Mouse (Mus musculus) CH12.LX (cell line): ENCODE results near the gene Cpxm1. TPM values are rescaled to one million over a fixed set of nuclear protein-coding genes. Genes with fewer than 3 reads are reported as not detected.

Source experiments
- DNase-seq: peaks from one replicate; pipeline ENCODE4 v3.0.0-alpha.2; 2013; ENCODE audit errors: extremely low read depth
- H3K27ac ChIP-seq: 2 replicates; pipeline ENCODE4 v1.5.1; 2012; ENCODE audit warnings: low read depth, mild to moderate bottlenecking, control low read depth, moderate library complexity; ENCODE audit not compliant: insufficient read depth
- H3K27me3 ChIP-seq: replicated peaks from 2 replicates; pipeline ENCODE3; 2012; ENCODE audit warnings: inconsistent platforms
- H3K36me3 ChIP-seq, 2 experiments: replicated peaks in 1 of 2; 2 replicates each; pipeline versions ENCODE3 to v1.6.1; 2012; ENCODE audit warnings: inconsistent platforms in 1 of 2, low read length in 1 of 2, mild to moderate bottlenecking in 1 of 2, mixed read lengths in 1 of 2, moderate library complexity in 1 of 2; ENCODE audit not compliant: control insufficient read depth in 1 of 2, insufficient read depth in 1 of 2
- H3K4me1 ChIP-seq, 2 experiments: 2 replicates each; pipeline ENCODE4 v1.6.1; 2012; ENCODE audit warnings: inconsistent platforms in 1 of 2, moderate library complexity in 1 of 2; ENCODE audit not compliant: insufficient read depth in 2 of 2, control insufficient read depth in 1 of 2
- H3K4me2 ChIP-seq: 2 replicates; pipeline ENCODE4 v1.6.1; 2012; ENCODE audit warnings: low read depth, mild to moderate bottlenecking, control low read depth; ENCODE audit not compliant: poor library complexity, insufficient read depth, severe bottlenecking
- H3K4me3 ChIP-seq, 3 experiments: fragments of 150-350 bp in 1 of 3; sonication (generic) in 1 of 3; replicated peaks in 1 of 3; 2 replicates each; pipeline versions ENCODE3 to v1.5.1; 2011 to 2012; ENCODE audit warnings: low read depth in 2 of 3, low read length in 2 of 3, mild to moderate bottlenecking in 2 of 3, moderate library complexity in 2 of 3, control low read depth in 1 of 3, improper control_type of control experiment in 1 of 3, inconsistent platforms in 1 of 3, mixed read lengths in 1 of 3; ENCODE audit not compliant: poor library complexity in 1 of 3
- H3K79me2 ChIP-seq: replicated peaks from 2 replicates; pipeline ENCODE4 v1.6.1; 2012; ENCODE audit warnings: mild to moderate bottlenecking, moderate library complexity; ENCODE audit not compliant: control insufficient read depth, poor library complexity, insufficient read depth, severe bottlenecking; ENCODE audit errors: extremely low read depth
- H3K9ac ChIP-seq: 2 replicates; pipeline ENCODE4 v1.6.1; 2012; ENCODE audit warnings: low read depth, mild to moderate bottlenecking, control low read depth, moderate library complexity; ENCODE audit not compliant: insufficient read depth
- H3K9me3 ChIP-seq: replicated peaks from 2 replicates; pipeline ENCODE3; 2012; ENCODE audit warnings: low read length, inconsistent platforms, mixed read lengths
- BHLHE40 ChIP-seq: IDR thresholded peaks from 2 replicates; pipeline ENCODE4 v1.6.1; 2011; ENCODE audit warnings: mild to moderate bottlenecking, low read depth, low read length, improper control_type of control experiment
- CHD2 ChIP-seq: IDR thresholded peaks from 2 replicates; pipeline ENCODE4 v1.6.1; 2011; ENCODE audit warnings: low read length, improper control_type of control experiment
- CTCF ChIP-seq, 2 experiments: IDR thresholded peaks in 1 of 2; conservative IDR thresholded peaks in 1 of 2; 2 replicates each; pipeline ENCODE4 v1.5.1; 2011 to 2012; ENCODE audit warnings: low read depth in 2 of 2, low read length in 2 of 2, improper control_type of control experiment in 1 of 2, inconsistent platforms in 1 of 2, mild to moderate bottlenecking in 1 of 2, moderate library complexity in 1 of 2
- E2F4 ChIP-seq: IDR thresholded peaks from 2 replicates; pipeline ENCODE4 v1.6.1; 2011; ENCODE audit warnings: low read depth, low read length, improper control_type of control experiment; ENCODE audit not compliant: insufficient replicate concordance
- GABPA ChIP-seq: IDR thresholded peaks from 2 replicates; pipeline ENCODE4 v1.6.1; 2012; ENCODE audit warnings: low read depth, low read length, improper control_type of control experiment, inconsistent platforms; ENCODE audit not compliant: insufficient replicate concordance
- IRF4 ChIP-seq: IDR thresholded peaks from 2 replicates; pipeline ENCODE4 v1.6.1; 2014; ENCODE audit warnings: low read depth, mild to moderate bottlenecking, inconsistent platforms, low read length, improper control_type of control experiment
- JUN ChIP-seq: IDR thresholded peaks from 2 replicates; pipeline ENCODE4 v1.6.1; 2011; ENCODE audit warnings: low read depth, mild to moderate bottlenecking, low read length, improper control_type of control experiment, moderate library complexity; ENCODE audit not compliant: insufficient read depth
- JUND ChIP-seq: conservative IDR thresholded peaks from 2 replicates; pipeline ENCODE4 v1.6.1; 2011; ENCODE audit warnings: low read depth, low read length, improper control_type of control experiment
- KAT2A ChIP-seq: IDR thresholded peaks from 2 replicates; pipeline ENCODE4 v1.6.1; 2012; ENCODE audit warnings: low read length, improper control_type of control experiment, inconsistent platforms; ENCODE audit not compliant: insufficient replicate concordance
- MAFK ChIP-seq: IDR thresholded peaks from 2 replicates; pipeline ENCODE4 v1.6.1; 2011; ENCODE audit warnings: low read length, improper control_type of control experiment; ENCODE audit not compliant: insufficient replicate concordance
- MAX ChIP-seq: IDR thresholded peaks from 2 replicates; pipeline ENCODE4 v1.6.1; 2011; ENCODE audit warnings: low read length, improper control_type of control experiment
- MAZ ChIP-seq: IDR thresholded peaks from 2 replicates; pipeline ENCODE4 v1.6.1; 2012; ENCODE audit warnings: low read depth, mild to moderate bottlenecking, inconsistent platforms, low read length, improper control_type of control experiment, moderate library complexity
- MEF2A ChIP-seq: IDR thresholded peaks from 2 replicates; pipeline ENCODE4 v1.6.1; 2014; ENCODE audit warnings: low read depth, mild to moderate bottlenecking, inconsistent platforms, low read length, improper control_type of control experiment, borderline replicate concordance
- MXI1 ChIP-seq: IDR thresholded peaks from 2 replicates; pipeline ENCODE4 v1.6.1; 2011; ENCODE audit warnings: mild to moderate bottlenecking, low read depth, low read length, improper control_type of control experiment
- MYC ChIP-seq: IDR thresholded peaks from 2 replicates; pipeline ENCODE4 v1.6.1; 2011; ENCODE audit warnings: low read depth, mild to moderate bottlenecking, improper control_type of control experiment, low read length
- NELFE ChIP-seq: IDR thresholded peaks from 2 replicates; pipeline ENCODE4 v1.6.1; 2011; ENCODE audit warnings: low read depth, low read length, improper control_type of control experiment
- NRF1 ChIP-seq: IDR thresholded peaks from 2 replicates; pipeline ENCODE4 v1.6.1; 2014; ENCODE audit warnings: low read depth, mild to moderate bottlenecking, inconsistent platforms, low read length, improper control_type of control experiment, moderate library complexity
- PAX5 ChIP-seq: IDR thresholded peaks from 2 replicates; pipeline ENCODE4 v1.6.1; 2012; ENCODE audit warnings: low read length, inconsistent platforms, mixed read lengths
- POLR2A ChIP-seq: IDR thresholded peaks from 2 replicates; pipeline ENCODE4 v1.6.1; 2011; ENCODE audit warnings: low read depth, mild to moderate bottlenecking, improper control_type of control experiment, low read length
- RAD21 ChIP-seq: IDR thresholded peaks from 2 replicates; pipeline ENCODE4 v1.6.1; 2011; ENCODE audit warnings: low read depth, mild to moderate bottlenecking, low read length, improper control_type of control experiment, moderate library complexity
- RCOR1 ChIP-seq: conservative IDR thresholded peaks from 2 replicates; pipeline ENCODE4 v1.6.1; 2012; ENCODE audit warnings: low read depth, mild to moderate bottlenecking, inconsistent platforms, low read length, improper control_type of control experiment
- SIN3A ChIP-seq: IDR thresholded peaks from 2 replicates; pipeline ENCODE4 v1.6.1; 2012; ENCODE audit warnings: low read length, improper control_type of control experiment, inconsistent platforms
- SMC3 ChIP-seq: IDR thresholded peaks from 2 replicates; pipeline ENCODE4 v1.6.1; 2011; ENCODE audit warnings: low read depth, low read length, improper control_type of control experiment
- TBP ChIP-seq: conservative IDR thresholded peaks from 2 replicates; pipeline ENCODE4 v1.6.1; 2011; ENCODE audit warnings: low read depth, low read length, improper control_type of control experiment
- UBTF ChIP-seq: IDR thresholded peaks from 2 replicates; pipeline ENCODE4 v1.6.1; 2012; ENCODE audit warnings: low read depth, mild to moderate bottlenecking, inconsistent platforms, low read length, improper control_type of control experiment, moderate library complexity
- USF1 ChIP-seq: IDR thresholded peaks from 2 replicates; pipeline ENCODE4 v1.6.1; 2014; ENCODE audit warnings: low read depth, mild to moderate bottlenecking, inconsistent platforms, low read length, improper control_type of control experiment
- USF2 ChIP-seq: conservative IDR thresholded peaks from 2 replicates; pipeline ENCODE4 v1.6.1; 2011; ENCODE audit warnings: low read depth, low read length, improper control_type of control experiment
- ZKSCAN1 ChIP-seq: IDR thresholded peaks from 2 replicates; pipeline ENCODE4 v1.6.1; 2012; ENCODE audit warnings: low read depth, inconsistent platforms, low read length, improper control_type of control experiment, borderline replicate concordance
- ZMIZ1 ChIP-seq: IDR thresholded peaks from 2 replicates; pipeline ENCODE4 v1.6.1; 2012; ENCODE audit warnings: low read depth, mild to moderate bottlenecking, inconsistent platforms, low read length, improper control_type of control experiment
- ZNF384 ChIP-seq: IDR thresholded peaks from 2 replicates; pipeline ENCODE4 v1.6.1; 2012; ENCODE audit warnings: low read depth, low read length, improper control_type of control experiment, inconsistent platforms
- dilution Hi-C: fragments of 300-500 bp; cut with MboI; formaldehyde crosslinking; loops from 2 replicates; pipeline ENCODE4 v1.14.3; 2020; ENCODE audit warnings: low sequenced_read_pairs; ENCODE audit not compliant: extremely low pct_unique_long_range_greater_than_20kb, extremely low pct_ligation_motif_present
- in situ Hi-C: fragments of 300-500 bp; cut with MboI; formaldehyde crosslinking; loops from 3 replicates; pipeline ENCODE4 v1.14.3; 2019; ENCODE audit warnings: low sequenced_read_pairs, low pct_ligation_motif_present, low pct_unique_long_range_greater_than_20kb, mixed read lengths
- polyA plus RNA-seq: library from polyadenylated mRNA; unstranded; fragments of >175 nt; gene quantifications from 2 replicates; pipeline ENCODE4 v1.2.1, GENCODE M21; 2012; ENCODE audit warnings: low read depth; ENCODE audit not compliant: insufficient read length
- total RNA-seq, 2 experiments: library from RNA; depleted of rRNA; stranded (reverse); fragments of 300-350 nt in 1 of 2; fragments of >200 nt in 1 of 2; gene quantifications; 2 replicates each; pipeline ENCODE4 v1.2.3; 2012 to 2014

The Cpxm1 gene
- total and polyA plus RNA-seq, 3 experiments, result 0.13 to 0.31 (median 0.20) TPM

DNA sequence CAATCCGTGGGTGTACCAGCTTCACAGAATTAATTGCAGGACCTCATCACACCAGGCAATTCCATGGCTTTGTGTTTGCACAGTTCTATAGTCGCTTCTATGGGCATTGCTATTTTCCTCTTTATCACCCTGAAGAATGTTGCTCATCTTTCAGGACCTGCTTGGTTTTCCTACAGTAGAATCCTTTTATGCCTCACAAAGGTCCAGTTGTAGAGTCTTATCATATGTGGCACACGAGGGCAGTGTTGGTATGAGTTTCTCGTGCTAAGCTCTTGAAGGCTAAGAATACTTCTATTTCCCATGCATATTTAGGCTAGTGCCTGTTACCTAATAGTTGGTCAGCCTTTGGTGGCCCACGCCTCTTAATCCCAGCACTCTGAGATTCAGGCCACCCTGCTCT lies 27.7 kb upstream of the Cpxm1 start:
- H3K4me1 ChIP-seq, result peaks cover 14 to 71% of the 10 kb centered on the region in 2 experiments
- in situ Hi-C loops, result no loop called here

GRCm38 (mm10) chr2:130424126-130424853 lies 26.9 kb upstream of the Cpxm1 start, which contains the start of the genes Vps16 and Pced1a:
Gene Vps16 (plus strand): TSS chr2:130424339.
Gene Pced1a (minus strand): TSS chr2:130424701.
- peak within 1 kb of the TSS; percentile 91 for H3K4me2 ChIP-seq
- peak within 1 kb of the TSS; percentile 88 for H3K9ac ChIP-seq
- dilution Hi-C loops (no loop called here), in situ Hi-C loops (no loop called here)
- peak; percentile 88 for DNase-seq
- H3K27me3 ChIP-seq, result no peaks in the 10 kb centered on the region
- H3K4me1 ChIP-seq, result peaks cover 14 to 63% of the 10 kb centered on the region in 2 experiments
- peaks cover 25 to 54% of the 10 kb centered on the region in 2 experiments for H3K36me3 ChIP-seq
- no peaks in the 10 kb centered on the region for H3K9me3 ChIP-seq
- H3K4me3 ChIP-seq, result peak within 1 kb of the TSS; percentile 91 to 93 (median 93)
- peak within 1 kb of the TSS; percentile 94 for H3K27ac ChIP-seq
- peaks cover 40% of the 10 kb centered on the region for H3K79me2 ChIP-seq
- no peak for TF ChIP-seq PAX5
- peak; percentile 79 for TF ChIP-seq ZMIZ1
- TF ChIP-seq MYC, result peak; percentile 82; the same call in 1 of the 2 replicates
- TF ChIP-seq ZNF384, result no peak
- peak; percentile 34; the same call in 1 of the 2 replicates for TF ChIP-seq IRF4
- TF ChIP-seq SMC3, result no peak
- no peak; the same call in 1 of the 2 replicates for TF ChIP-seq GABPA
- TF ChIP-seq USF2, result peak; percentile 97
- TF ChIP-seq E2F4, result peak; percentile 66; the same call in 1 of the 2 replicates
- no peak for TF ChIP-seq RAD21
- no peak for TF ChIP-seq JUN
- peak; percentile 86; the same call in 1 of the 2 replicates for TF ChIP-seq KAT2A
- TF ChIP-seq TBP, result 0 out of 2 replicates have a peak, but pooled peaks have one; percentile 22
- TF ChIP-seq NELFE, result peak; percentile 73
- 0 out of 2 replicates have a peak, but pooled peaks have one; percentile 26 for TF ChIP-seq MAZ
- TF ChIP-seq USF1, result peak; percentile 96
- TF ChIP-seq NRF1, result peak; percentile 81
- no peak for TF ChIP-seq JUND
- TF ChIP-seq CHD2, result no peak
- peak; percentile 93 for TF ChIP-seq SIN3A
- TF ChIP-seq UBTF, result no peak
- peak in 1 of 2 experiments; percentile 33; a peak in 1 of 4 replicates for TF ChIP-seq CTCF (conservative IDR thresholded peaks at IDR 0.05 in 1 of 2, IDR thresholded peaks at IDR 0.05 in 1 of 2; ENCODE audit: low read depth in 2 of 2, low read length in 2 of 2)
- no peak for TF ChIP-seq MAX
- no peak for TF ChIP-seq ZKSCAN1
- no peak for TF ChIP-seq RCOR1
- TF ChIP-seq BHLHE40, result peak; percentile 95
- peak; percentile 31; the same call in 1 of the 2 replicates for TF ChIP-seq MEF2A
- no peak; the same call in 1 of the 2 replicates for TF ChIP-seq MXI1
- peak; percentile 83 for TF ChIP-seq POLR2A

More for the DNA sequence above, 27.7 kb upstream of the Cpxm1 start:
- Histone ChIP-seq H3K27ac (no peak overlapping the region), H3K27me3 (no peaks in the 10 kb centered on the region)
- TF ChIP-seq MAFK (no peak), SMC3 (peak; percentile 14; the same call in 1 of the 2 replicates), RAD21 (peak; percentile 38), CTCF (conservative IDR thresholded peaks at IDR 0.05 in 1 of 2, IDR thresholded peaks at IDR 0.05 in 1 of 2; ENCODE audit: low read depth in 2 of 2, low read length in 2 of 2) (peak in 1 of 2 experiments; percentile 52; a peak in 2 of 4 replicates)
- TF ChIP-seq, all 38 proteins: peak for 3
- H3K79me2 ChIP-seq, result peaks cover 47% of the 10 kb centered on the region
- peak overlapping the region; percentile 91 for H3K4me2 ChIP-seq
- no peak for DNase-seq
- H3K4me3 ChIP-seq, result peak overlapping the region; percentile 91 to 93 (median 93)
- H3K9ac ChIP-seq, result peak overlapping the region; percentile 88
- dilution Hi-C loops, result no loop called here
- H3K36me3 ChIP-seq, result peaks cover 19 to 52% of the 10 kb centered on the region in 2 experiments
- no peaks in the 10 kb centered on the region for H3K9me3 ChIP-seq
